Mouse (Mus musculus): ENCODE results near the gene St6galnac4. TPM values are rescaled to one million over a fixed set of nuclear protein-coding genes. Genes with fewer than 3 reads are reported as not detected.

Gene St6galnac4
- polyA plus RNA-seq, 1 experiment = 7.2 TPM

GRCm38 (mm10) chr2:32553592-32554148, 33.2 kb upstream of the St6galnac4 start:
- 66% methylated on average over 7 of the region's 7 CpGs for WGBS
- H3K4me3 ChIP-seq (ENCODE audit: insufficient read depth, low read depth, low read length) = no peak overlapping the region
- TF ChIP-seq POLR2A (IDR thresholded peaks at IDR 0.05; ENCODE audit: low read depth, low read length) (no peak), CTCF (conservative IDR thresholded peaks at IDR 0.05; ENCODE audit: insufficient read depth, insufficient read length, low read depth, low read length) (no peak)
- no peak overlapping the region for H3K27ac ChIP-seq (ENCODE audit: insufficient read depth, low read depth, low read length)
- H3K36me3 ChIP-seq (ENCODE audit: control insufficient read depth, insufficient read depth, low read length) = no peaks in the 10 kb centered on the region
- no peaks in the 10 kb centered on the region for H3K27me3 ChIP-seq (replicated peaks; ENCODE audit: control insufficient read depth, insufficient read depth, low read length)
- DNase-seq = no peak
- peaks cover 10% of the 10 kb centered on the region; the same call in 1 of the 2 replicates for H3K4me1 ChIP-seq (ENCODE audit: control insufficient read depth, insufficient read depth, low read length)

- Histone ChIP-seq H3K4me3 (ENCODE audit: insufficient read depth, low read depth, low read length) (no peak overlapping the region), H3K4me1 (ENCODE audit: control insufficient read depth, insufficient read depth, low read length) (peaks cover 6% of the 10 kb centered on the region; the same call in 1 of the 2 replicates), H3K27ac (ENCODE audit: insufficient read depth, low read depth, low read length) (no peak overlapping the region), H3K27me3 (replicated peaks; ENCODE audit: control insufficient read depth, insufficient read depth, low read length) (no peaks in the 10 kb centered on the region), H3K36me3 (ENCODE audit: control insufficient read depth, insufficient read depth, low read length) (no peaks in the 10 kb centered on the region)
- peak; percentile 63 for DNase-seq
- 40% methylated on average over 4 of the region's 4 CpGs for WGBS
- TF ChIP-seq POLR2A (IDR thresholded peaks at IDR 0.05; ENCODE audit: low read depth, low read length) (no peak), CTCF (conservative IDR thresholded peaks at IDR 0.05; ENCODE audit: insufficient read depth, insufficient read length, low read depth, low read length) (no peak)
Measured at GRCm38 (mm10) chr2:32555484-32555883, 31.4 kb upstream of the St6galnac4 start.

- Histone ChIP-seq H3K27ac (ENCODE audit: insufficient read depth, low read depth, low read length) (0 out of 2 replicates have a peak overlapping the region, but pooled peaks have one; percentile 21), H3K4me1 (ENCODE audit: control insufficient read depth, insufficient read depth, low read length) (peaks cover 6% of the 10 kb centered on the region; the same call in 1 of the 2 replicates), H3K36me3 (ENCODE audit: control insufficient read depth, insufficient read depth, low read length) (no peaks in the 10 kb centered on the region), H3K27me3 (replicated peaks; ENCODE audit: control insufficient read depth, insufficient read depth, low read length) (no peaks in the 10 kb centered on the region), H3K4me3 (ENCODE audit: insufficient read depth, low read depth, low read length) (no peak overlapping the region)
- no peak for TF ChIP-seq CTCF (conservative IDR thresholded peaks at IDR 0.05; ENCODE audit: insufficient read depth, insufficient read length, low read depth, low read length)
- no peak for TF ChIP-seq POLR2A (IDR thresholded peaks at IDR 0.05; ENCODE audit: low read depth, low read length)
- 67% methylated on average over 7 of the region's 7 CpGs for WGBS
- DNase-seq = no peak
Measured at GRCm38 (mm10) chr2:32556019-32556418, 30.9 kb upstream of the St6galnac4 start.

- DNase-seq = no peak
- H3K27me3 ChIP-seq (replicated peaks; ENCODE audit: control insufficient read depth, insufficient read depth, low read length) = no peaks in the 10 kb centered on the region
- peaks cover 6% of the 10 kb centered on the region; the same call in 1 of the 2 replicates for H3K4me1 ChIP-seq (ENCODE audit: control insufficient read depth, insufficient read depth, low read length)
- no peaks in the 10 kb centered on the region for H3K36me3 ChIP-seq (ENCODE audit: control insufficient read depth, insufficient read depth, low read length)
- H3K27ac ChIP-seq (ENCODE audit: insufficient read depth, low read depth, low read length) = no peak overlapping the region
- H3K4me3 ChIP-seq (ENCODE audit: insufficient read depth, low read depth, low read length) = no peak overlapping the region
- 72% methylated on average over 5 of the region's 5 CpGs for WGBS
- TF ChIP-seq CTCF (conservative IDR thresholded peaks at IDR 0.05; ENCODE audit: insufficient read depth, insufficient read length, low read depth, low read length) (no peak), POLR2A (IDR thresholded peaks at IDR 0.05; ENCODE audit: low read depth, low read length) (no peak)
Measured at GRCm38 (mm10) chr2:32559570-32559969, 27.3 kb upstream of the St6galnac4 start.

GRCm38 (mm10) chr2:32566536-32567063, 20.3 kb upstream of the St6galnac4 start:
- TF ChIP-seq POLR2A (IDR thresholded peaks at IDR 0.05; ENCODE audit: low read depth, low read length) = no peak
- TF ChIP-seq CTCF (conservative IDR thresholded peaks at IDR 0.05; ENCODE audit: insufficient read depth, insufficient read length, low read depth, low read length) = peak; percentile 92
- WGBS = 31% methylated on average over 4 of the region's 4 CpGs
- DNase-seq = peak; percentile 80
- no peaks in the 10 kb centered on the region for H3K27me3 ChIP-seq (replicated peaks; ENCODE audit: control insufficient read depth, insufficient read depth, low read length)
- peaks cover 3% of the 10 kb centered on the region; the same call in 1 of the 2 replicates for H3K4me1 ChIP-seq (ENCODE audit: control insufficient read depth, insufficient read depth, low read length)
- no peak overlapping the region for H3K4me3 ChIP-seq (ENCODE audit: insufficient read depth, low read depth, low read length)
- H3K27ac ChIP-seq (ENCODE audit: insufficient read depth, low read depth, low read length) = no peak overlapping the region
- H3K36me3 ChIP-seq (ENCODE audit: control insufficient read depth, insufficient read depth, low read length) = peaks cover 3% of the 10 kb centered on the region; the same call in 1 of the 2 replicates

- H3K27ac ChIP-seq (ENCODE audit: insufficient read depth, low read depth, low read length) = no peak overlapping the region
- peak; percentile 36 for DNase-seq
- WGBS = 33% methylated on average over 5 of the region's 5 CpGs
- peaks cover 3% of the 10 kb centered on the region; the same call in 1 of the 2 replicates for H3K4me1 ChIP-seq (ENCODE audit: control insufficient read depth, insufficient read depth, low read length)
- no peak overlapping the region for H3K4me3 ChIP-seq (ENCODE audit: insufficient read depth, low read depth, low read length)
- H3K36me3 ChIP-seq (ENCODE audit: control insufficient read depth, insufficient read depth, low read length) = peaks cover 3% of the 10 kb centered on the region; the same call in 1 of the 2 replicates
- no peak for TF ChIP-seq CTCF (conservative IDR thresholded peaks at IDR 0.05; ENCODE audit: insufficient read depth, insufficient read length, low read depth, low read length)
- TF ChIP-seq POLR2A (IDR thresholded peaks at IDR 0.05; ENCODE audit: low read depth, low read length) = no peak
- H3K27me3 ChIP-seq (replicated peaks; ENCODE audit: control insufficient read depth, insufficient read depth, low read length) = no peaks in the 10 kb centered on the region
Measured at GRCm38 (mm10) chr2:32568149-32568548, 18.7 kb upstream of the St6galnac4 start.

- H3K27ac ChIP-seq (ENCODE audit: insufficient read depth, low read depth, low read length) = no peak overlapping the region
- H3K36me3 ChIP-seq (ENCODE audit: control insufficient read depth, insufficient read depth, low read length) = peaks cover 3% of the 10 kb centered on the region; the same call in 1 of the 2 replicates
- H3K4me3 ChIP-seq (ENCODE audit: insufficient read depth, low read depth, low read length) = no peak overlapping the region
- TF ChIP-seq CTCF (conservative IDR thresholded peaks at IDR 0.05; ENCODE audit: insufficient read depth, insufficient read length, low read depth, low read length) (no peak), POLR2A (IDR thresholded peaks at IDR 0.05; ENCODE audit: low read depth, low read length) (no peak)
- DNase-seq = no peak
- H3K4me1 ChIP-seq (ENCODE audit: control insufficient read depth, insufficient read depth, low read length) = peaks cover 3% of the 10 kb centered on the region; the same call in 1 of the 2 replicates
- 82% methylated on average over 3 of the region's 3 CpGs for WGBS
- H3K27me3 ChIP-seq (replicated peaks; ENCODE audit: control insufficient read depth, insufficient read depth, low read length) = no peaks in the 10 kb centered on the region
Measured at GRCm38 (mm10) chr2:32568941-32569340, 18.0 kb upstream of the St6galnac4 start.

All from kidney, adult 2 months (tissue).